Mouse (Mus musculus): Measurements from ENCODE around the gene Igf1r. TPM values are rescaled to one million over a fixed set of nuclear protein-coding genes. Genes with fewer than 3 reads are reported as not detected.

Igf1r gene
- polyA plus RNA-seq, 1 experiment from 2014 or later: 25.2 TPM

GRCm38 (mm10) chr7:68014495-68014894 lies 61.9 kb downstream of the Igf1r start:
- peaks cover 57% of the 10 kb centered on the region for H3K36me3 ChIP-seq (replicated peaks)
- peaks cover 6% of the 10 kb centered on the region; the same call in 1 of the 2 replicates for H3K9me3 ChIP-seq
- no peak overlapping the region for H3K4me3 ChIP-seq
- WGBS: 85% methylated on average over 3 of the region's 3 CpGs
- H3K27me3 ChIP-seq (replicated peaks; ENCODE audit: low read depth, poor library complexity, severe bottlenecking): no peaks in the 10 kb centered on the region
- H3K4me1 ChIP-seq: peaks cover 51% of the 10 kb centered on the region
- DNase-seq (ENCODE audit: low spot score): no peak
- no peak overlapping the region for H3K27ac ChIP-seq (replicated peaks)

GRCm38 (mm10) chr7:68015404-68015803 lies 62.8 kb downstream of the Igf1r start:
- WGBS: 95% methylated on average over 3 of the region's 3 CpGs

GRCm38 (mm10) chr7:68018038-68018437 lies 65.4 kb downstream of the Igf1r start:
- Histone ChIP-seq H3K4me1 (peaks cover 29% of the 10 kb centered on the region), H3K27ac (replicated peaks) (no peak overlapping the region), H3K36me3 (replicated peaks) (peaks cover 56% of the 10 kb centered on the region), H3K27me3 (replicated peaks; ENCODE audit: low read depth, poor library complexity, severe bottlenecking) (no peaks in the 10 kb centered on the region), H3K4me3 (no peak overlapping the region), H3K9me3 (peaks cover 6% of the 10 kb centered on the region; the same call in 1 of the 2 replicates)
- WGBS: 81% methylated on average over 4 of the region's 4 CpGs
- no peak for DNase-seq (ENCODE audit: low spot score)

More at GRCm38 (mm10) chr7:68015404-68015803, 62.8 kb downstream of the Igf1r start:
- H3K9me3 ChIP-seq: peaks cover 6% of the 10 kb centered on the region; the same call in 1 of the 2 replicates
- H3K36me3 ChIP-seq (replicated peaks): peaks cover 57% of the 10 kb centered on the region
- no peak overlapping the region for H3K27ac ChIP-seq (replicated peaks)
- peaks cover 42% of the 10 kb centered on the region for H3K4me1 ChIP-seq
- H3K27me3 ChIP-seq (replicated peaks; ENCODE audit: low read depth, poor library complexity, severe bottlenecking): no peaks in the 10 kb centered on the region
- no peak for DNase-seq (ENCODE audit: low spot score)
- H3K4me3 ChIP-seq: no peak overlapping the region

GRCm38 (mm10) chr7:68020556-68020955 lies 67.9 kb downstream of the Igf1r start:
- Histone ChIP-seq H3K4me1 (peaks cover 38% of the 10 kb centered on the region), H3K27me3 (replicated peaks; ENCODE audit: low read depth, poor library complexity, severe bottlenecking) (no peaks in the 10 kb centered on the region), H3K27ac (replicated peaks) (no peak overlapping the region), H3K9me3 (peaks cover 6% of the 10 kb centered on the region; the same call in 1 of the 2 replicates), H3K4me3 (no peak overlapping the region), H3K36me3 (replicated peaks) (peaks cover 47% of the 10 kb centered on the region)
- DNase-seq (ENCODE audit: low spot score): no peak
- WGBS: 95% methylated on average over 2 of the region's 2 CpGs

- no peak for DNase-seq (ENCODE audit: low spot score)
- 76% methylated on average over 2 of the region's 2 CpGs for WGBS
- H3K36me3 ChIP-seq (replicated peaks): peaks cover 38% of the 10 kb centered on the region
- H3K9me3 ChIP-seq: no peaks in the 10 kb centered on the region
- H3K27ac ChIP-seq (replicated peaks): no peak overlapping the region
- no peaks in the 10 kb centered on the region for H3K27me3 ChIP-seq (replicated peaks; ENCODE audit: low read depth, poor library complexity, severe bottlenecking)
- H3K4me3 ChIP-seq: no peak overlapping the region
- peaks cover 48% of the 10 kb centered on the region for H3K4me1 ChIP-seq
These were observed 69.1 kb downstream of the Igf1r start for GRCm38 (mm10) chr7:68021741-68022140.

- 87% methylated on average over 6 of the region's 6 CpGs for WGBS
- DNase-seq (ENCODE audit: low spot score): no peak
- Histone ChIP-seq H3K27ac (replicated peaks) (no peak overlapping the region), H3K4me3 (no peak overlapping the region), H3K36me3 (replicated peaks) (peaks cover 38% of the 10 kb centered on the region), H3K27me3 (replicated peaks; ENCODE audit: low read depth, poor library complexity, severe bottlenecking) (no peaks in the 10 kb centered on the region), H3K9me3 (no peaks in the 10 kb centered on the region), H3K4me1 (peaks cover 46% of the 10 kb centered on the region)
These were observed 69.6 kb downstream of the Igf1r start for GRCm38 (mm10) chr7:68022188-68022587.

GRCm38 (mm10) chr7:68023882-68024281 lies 71.3 kb downstream of the Igf1r start:
- Histone ChIP-seq H3K4me3 (no peak overlapping the region), H3K4me1 (peaks cover 51% of the 10 kb centered on the region), H3K27ac (replicated peaks) (no peak overlapping the region), H3K27me3 (replicated peaks; ENCODE audit: low read depth, poor library complexity, severe bottlenecking) (no peaks in the 10 kb centered on the region), H3K36me3 (replicated peaks) (peaks cover 38% of the 10 kb centered on the region), H3K9me3 (no peaks in the 10 kb centered on the region)
- 87% methylated on average over 4 of the region's 4 CpGs for WGBS
- DNase-seq (ENCODE audit: low spot score): no peak

GRCm38 (mm10) chr7:68024625-68025024 lies 72.0 kb downstream of the Igf1r start:
- H3K4me3 ChIP-seq: no peak overlapping the region
- H3K9me3 ChIP-seq: no peaks in the 10 kb centered on the region
- no peaks in the 10 kb centered on the region for H3K27me3 ChIP-seq (replicated peaks; ENCODE audit: low read depth, poor library complexity, severe bottlenecking)
- DNase-seq (ENCODE audit: low spot score): no peak
- 72% methylated on average over 4 of the region's 4 CpGs for WGBS
- peaks cover 58% of the 10 kb centered on the region for H3K4me1 ChIP-seq
- no peak overlapping the region for H3K27ac ChIP-seq (replicated peaks)
- H3K36me3 ChIP-seq (replicated peaks): peaks cover 30% of the 10 kb centered on the region

GRCm38 (mm10) chr7:68025396-68025795 lies 72.8 kb downstream of the Igf1r start:
- no peaks in the 10 kb centered on the region for H3K27me3 ChIP-seq (replicated peaks; ENCODE audit: low read depth, poor library complexity, severe bottlenecking)
- H3K4me1 ChIP-seq: peaks cover 66% of the 10 kb centered on the region
- no peak overlapping the region for H3K4me3 ChIP-seq
- no peaks in the 10 kb centered on the region for H3K9me3 ChIP-seq
- 79% methylated on average over 3 of the region's 3 CpGs for WGBS
- H3K27ac ChIP-seq (replicated peaks): no peak overlapping the region
- DNase-seq (ENCODE audit: low spot score): no peak
- peaks cover 23% of the 10 kb centered on the region for H3K36me3 ChIP-seq (replicated peaks)

- Histone ChIP-seq H3K4me1 (peaks cover 68% of the 10 kb centered on the region), H3K4me3 (no peak overlapping the region), H3K27me3 (replicated peaks; ENCODE audit: low read depth, poor library complexity, severe bottlenecking) (no peaks in the 10 kb centered on the region), H3K9me3 (no peaks in the 10 kb centered on the region), H3K27ac (replicated peaks) (no peak overlapping the region), H3K36me3 (replicated peaks) (peaks cover 20% of the 10 kb centered on the region)
- no peak for DNase-seq (ENCODE audit: low spot score)
- 75% methylated on average over 9 of the region's 9 CpGs for WGBS
These were observed 73.4 kb downstream of the Igf1r start for GRCm38 (mm10) chr7:68026076-68026475.

GRCm38 (mm10) chr7:68028167-68028566 lies 75.5 kb downstream of the Igf1r start:
- Histone ChIP-seq H3K27me3 (replicated peaks; ENCODE audit: low read depth, poor library complexity, severe bottlenecking) (no peaks in the 10 kb centered on the region), H3K36me3 (replicated peaks) (peaks cover 15% of the 10 kb centered on the region), H3K27ac (replicated peaks) (no peak overlapping the region), H3K9me3 (no peaks in the 10 kb centered on the region), H3K4me3 (no peak overlapping the region), H3K4me1 (peaks cover 65% of the 10 kb centered on the region)
- 74% methylated on average over 4 of the region's 4 CpGs for WGBS
- no peak for DNase-seq (ENCODE audit: low spot score)

- WGBS: 40% methylated on average over 9 of the region's 9 CpGs
- no peaks in the 10 kb centered on the region for H3K9me3 ChIP-seq
- no peak overlapping the region for H3K27ac ChIP-seq (replicated peaks)
- no peaks in the 10 kb centered on the region; the same call in none of the 2 replicates for H3K36me3 ChIP-seq (replicated peaks)
- H3K4me3 ChIP-seq: no peak overlapping the region
- H3K27me3 ChIP-seq (replicated peaks; ENCODE audit: low read depth, poor library complexity, severe bottlenecking): no peaks in the 10 kb centered on the region
- peaks cover 50% of the 10 kb centered on the region for H3K4me1 ChIP-seq
- no peak for DNase-seq (ENCODE audit: low spot score)
These were observed 78.2 kb downstream of the Igf1r start for GRCm38 (mm10) chr7:68030846-68031245.

- WGBS: 89% methylated on average over 4 of the region's 4 CpGs
These were observed 83.9 kb downstream of the Igf1r start for GRCm38 (mm10) chr7:68036527-68036926.

More at GRCm38 (mm10) chr7:68036527-68036926, 83.9 kb downstream of the Igf1r start:
- H3K4me3 ChIP-seq: no peak overlapping the region
- no peak for DNase-seq (ENCODE audit: low spot score)
- H3K4me1 ChIP-seq: peaks cover 9% of the 10 kb centered on the region
- H3K9me3 ChIP-seq: no peaks in the 10 kb centered on the region
- H3K36me3 ChIP-seq (replicated peaks): 0 out of 2 replicates have a peak, but pooled peaks cover 4% of the 10 kb centered on the region
- H3K27ac ChIP-seq (replicated peaks): no peak overlapping the region
- no peaks in the 10 kb centered on the region for H3K27me3 ChIP-seq (replicated peaks; ENCODE audit: low read depth, poor library complexity, severe bottlenecking)

All from embryonic facial prominence, embryonic 10.5 days (tissue).